Comparison of ENCODE assay signal across 22 mouse cellular contexts in the genomic region with DNA sequence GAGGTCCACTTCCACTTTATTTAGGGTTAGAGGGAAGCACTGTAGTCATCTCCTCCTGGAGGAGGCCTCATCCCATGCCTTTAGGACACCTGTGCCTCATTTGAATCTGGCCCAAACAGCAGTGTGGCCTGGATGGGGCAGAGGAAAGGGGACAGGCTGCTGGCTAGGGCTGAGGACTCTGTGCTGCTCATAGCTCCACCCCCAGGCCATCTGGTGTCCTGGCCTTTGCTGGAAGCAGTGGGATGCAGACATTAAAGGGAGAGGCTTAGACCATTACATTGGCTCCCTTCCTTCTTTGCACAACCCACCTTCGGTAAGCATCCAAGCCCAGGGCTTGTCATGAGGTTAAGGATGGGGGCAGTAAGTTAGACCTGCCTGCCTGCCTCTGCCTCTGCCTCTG. TPM values are rescaled to one million over a fixed set of nuclear protein-coding genes. Genes with fewer than 3 reads are reported as not detected.
A peak's percentile ranks its signal among the peaks of the same experiment; 100 is the strongest.
DNase-seq lines count a peak whose midpoint lies in the region; ATAC-seq and TF ChIP-seq lines count a peak whose summit lies in the region.
"Had no signal": no experiment of that assay in that cellular context is flagged by ENCODE, and none has a peak within 500 bp of the region (broad histone marks: within the 10 kb centered on the region; RNA-seq: fewer than 3 reads in every experiment).

No protein-coding gene starts in this region.

- H3K4me3 ChIP-seq in left cerebral cortex, adult 2 months: no peak overlapping the region
- H3K4me3 ChIP-seq: embryonic facial prominence, embryonic 13.5 days; gastrocnemius, adult 2 months; hindbrain, embryonic 13.5 days; intestine, embryonic 15.5 days; limb, embryonic 10.5 days; megakaryocyte, embryonic 14.5 days had no signal

- ATAC-seq in CD4-positive, CD25-positive, alpha-beta regulatory T cell, adult 4 months: no peak
- ATAC-seq: intestine, embryonic 15.5 days; liver, postnatal 0 days had no signal

- no peak for TF ChIP-seq CTCF in left cerebral cortex, adult 2 months (IDR thresholded peaks at IDR 0.05)

- H3K27ac ChIP-seq in left cerebral cortex, adult 2 months: peak overlapping the region; percentile 69
- H3K27ac ChIP-seq: embryonic facial prominence, embryonic 13.5 days; gastrocnemius, adult 2 months; hindbrain, embryonic 13.5 days; intestine, embryonic 15.5 days; limb, embryonic 10.5 days had no signal

- intact Hi-C loops in left cerebral cortex, adult 2 months (cut with DNase I): no loop called here

- DNase-seq in left cerebral cortex, adult 2 months (ENCODE audit: extremely low spot score in 1 of 2, low spot score in 2 of 2): no peak
- no peak for DNase-seq in left cerebral cortex, adult 8-10 months (ENCODE audit: low spot score in 2 of 2)
- peak; percentile 51 for DNase-seq in R1 (ENCODE audit: low read depth, low spot score)
- DNase-seq in cerebellum, adult 18-20 months: peak; percentile 86 to 92
- DNase-seq in cerebellum, postnatal 25 days: peak; percentile 86 to 89
- DNase-seq in MN1 (ENCODE audit: low spot score): no peak
- DNase-seq in thymus, postnatal 14 days: no peak
- DNase-seq: adrenal gland, postnatal 25 days; gastrocnemius, adult 2 months; heart, postnatal 10 days; layer of hippocampus, postnatal 36 days; liver, postnatal 0 days; lung, postnatal 14 days; right cerebral cortex, adult 18-20 months; thymus, postnatal 25 days had no signal

RNA-seq across cellular contexts. Expression of a gene that starts 39.1 kb away (rescaled TPM):
- total RNA-seq in left cerebral cortex, adult 2 months (2021): 10 to 100 TPM; 31.0 to 31.8 TPM
- total RNA-seq in left cerebral cortex, adult 8-10 months (2022): 10 to 100 TPM; 34.9 to 41.9 (median 39.3) TPM
- polyA plus RNA-seq in CD4-positive, CD25-positive, alpha-beta regulatory T cell, adult 4 months (2017; shearing (Covaris generic)): 10 to 100 TPM; 52.2 to 70.5 TPM

RNA-seq across cellular contexts. Expression of a gene that starts 50.3 kb away (rescaled TPM):
- total RNA-seq in left cerebral cortex, adult 2 months (2021): 100 to 1,000 TPM; 107 to 108 TPM
- 100 to 1,000 TPM; 109 to 112 (median 111) TPM for total RNA-seq in left cerebral cortex, adult 8-10 months (2022)
- 10 to 100 TPM; 68.1 to 87.9 TPM for polyA plus RNA-seq in CD4-positive, CD25-positive, alpha-beta regulatory T cell, adult 4 months (2017; shearing (Covaris generic))

RNA-seq across cellular contexts. Expression of a gene that starts 53.2 kb away (rescaled TPM):
- total RNA-seq in left cerebral cortex, adult 2 months (2021): not detected
- not detected for total RNA-seq in left cerebral cortex, adult 8-10 months (2022)
- 1 to 10 TPM; 1.4 to 1.5 TPM for polyA plus RNA-seq in CD4-positive, CD25-positive, alpha-beta regulatory T cell, adult 4 months (2017; shearing (Covaris generic))
- total RNA-seq: gastrocnemius, adult 2 months; heart, postnatal 10 days; layer of hippocampus, adult 18-20 months; layer of hippocampus, postnatal 36 days had no signal
- polyA plus RNA-seq: hindbrain, embryonic 13.5 days had no signal

RNA-seq across cellular contexts. Expression of a gene that starts 56.7 kb away (rescaled TPM):
- total RNA-seq in left cerebral cortex, adult 2 months (2021): 100 to 1,000 TPM; 300 to 320 TPM
- total RNA-seq in left cerebral cortex, adult 8-10 months (2022): 100 to 1,000 TPM; 208 to 264 (median 232) TPM
- polyA plus RNA-seq in CD4-positive, CD25-positive, alpha-beta regulatory T cell, adult 4 months (2017; shearing (Covaris generic)): under 1 TPM; 0.10 to 0.23 TPM

Comparison
In these comparisons a context has a peak if more than half of its experiments do, and no peak if none do; other contexts are left out.
1. DNase-seq: peak in R1 (single experiment), cerebellum, adult 18-20 months (2 of 2) and cerebellum, postnatal 25 days (2 of 2); none in left cerebral cortex, adult 2 months (0 of 2), left cerebral cortex, adult 8-10 months (0 of 2), MN1 (single experiment) and thymus, postnatal 14 days (single experiment).